Mouse (Mus musculus): ENCODE data around the gene Gm5089. TPM values are rescaled to one million over a fixed set of nuclear protein-coding genes. Genes with fewer than 3 reads are reported as not detected.
"Not testable (repeated sequence)": the region's sequence is repeated elsewhere in the genome, so short reads cannot be mapped to it uniquely, and the experiment has no call there.

Gene Gm5089
- polyA plus RNA-seq, 1 experiment from 2014 or later = not detected

GRCm38 (mm10) chr14:122463734-122464341, 12.9 kb upstream of the Gm5089 start:
- not testable (repeated sequence) for DNase-seq (ENCODE audit: low spot score)

- DNase-seq (ENCODE audit: low spot score) = no peak
Measured at GRCm38 (mm10) chr14:122463080-122463691, 12.3 kb upstream of the Gm5089 start.

- no peak for DNase-seq (ENCODE audit: low spot score)
Measured at GRCm38 (mm10) chr14:122462689-122463079, 11.8 kb upstream of the Gm5089 start.

GRCm38 (mm10) chr14:122461966-122462365, 11.1 kb upstream of the Gm5089 start:
- no peak for DNase-seq (ENCODE audit: low spot score)

- no peak for DNase-seq (ENCODE audit: low spot score)
Measured at GRCm38 (mm10) chr14:122461500-122461899, 10.6 kb upstream of the Gm5089 start.

GRCm38 (mm10) chr14:122460226-122460625, 9.3 kb upstream of the Gm5089 start:
- DNase-seq (ENCODE audit: low spot score) = no peak

GRCm38 (mm10) chr14:122459776-122460175, 8.9 kb upstream of the Gm5089 start:
- no peak for DNase-seq (ENCODE audit: low spot score)

- not testable (repeated sequence) for DNase-seq (ENCODE audit: low spot score)
Measured at GRCm38 (mm10) chr14:122459332-122459731, 8.4 kb upstream of the Gm5089 start.

GRCm38 (mm10) chr14:122455562-122455958, 4.6 kb upstream of the Gm5089 start:
- no peak for DNase-seq (ENCODE audit: low spot score)

- DNase-seq (ENCODE audit: low spot score) = no peak
Measured at GRCm38 (mm10) chr14:122454901-122455561, 4.1 kb upstream of the Gm5089 start.

GRCm38 (mm10) chr14:122453996-122454738, 3.3 kb upstream of the Gm5089 start:
- no peak for DNase-seq (ENCODE audit: low spot score)

- no peak for DNase-seq (ENCODE audit: low spot score)
Measured at GRCm38 (mm10) chr14:122453388-122453995, 2.6 kb upstream of the Gm5089 start.

GRCm38 (mm10) chr14:122452701-122453387, 1.9 kb upstream of the Gm5089 start:
- no peak for DNase-seq (ENCODE audit: low spot score)

- no peak for DNase-seq (ENCODE audit: low spot score)
Measured at GRCm38 (mm10) chr14:122451551-122452145, 733 bp upstream of the Gm5089 start.

- DNase-seq (ENCODE audit: low spot score) = no peak
Measured at GRCm38 (mm10) chr14:122449601-122450495, 1.1 kb downstream of the Gm5089 start.

- DNase-seq (ENCODE audit: low spot score) = no peak
Measured at GRCm38 (mm10) chr14:122436850-122437249, 14.1 kb downstream of the Gm5089 start.

- no peak for DNase-seq (ENCODE audit: low spot score)
Measured at GRCm38 (mm10) chr14:122434039-122434438, 16.9 kb downstream of the Gm5089 start.

GRCm38 (mm10) chr14:122432558-122432957, 18.4 kb downstream of the Gm5089 start:
- DNase-seq (ENCODE audit: low spot score) = no peak

- no peak for DNase-seq (ENCODE audit: low spot score)
Measured at GRCm38 (mm10) chr14:122427654-122428053, 23.3 kb downstream of the Gm5089 start.

GRCm38 (mm10) chr14:122427204-122427560, 23.7 kb downstream of the Gm5089 start:
- DNase-seq (ENCODE audit: low spot score) = no peak
